Mouse (Mus musculus) brown adipose tissue, adult 24 weeks (tissue): ENCODE results near the gene Metap1d. TPM values are rescaled to one million over a fixed set of nuclear protein-coding genes. Genes with fewer than 3 reads are reported as not detected.

Experiments used
- H3K27ac ChIP-seq: fragments of 200-500 bp; replicated peaks from 2 replicates; pipeline ENCODE4 v1.5.1; 2012; ENCODE audit warnings: low read depth, mild to moderate bottlenecking, low read length
- H3K4me1 ChIP-seq: fragments of 200-500 bp; 2 replicates; pipeline ENCODE4 v1.6.1; 2012; ENCODE audit warnings: low read length, mixed read lengths; ENCODE audit not compliant: control insufficient read depth, insufficient read depth, insufficient read length
- H3K4me3 ChIP-seq: fragments of 200-500 bp; 2 replicates; pipeline ENCODE4 v1.5.1; 2012; ENCODE audit warnings: low read depth, mild to moderate bottlenecking, low read length, moderate library complexity; ENCODE audit not compliant: insufficient read depth
- polyA plus RNA-seq: library from polyadenylated mRNA; stranded (reverse); fragments of >200 nt; gene quantifications from 2 replicates; pipeline ENCODE4 v1.2.4, GENCODE M21; 2012; ENCODE audit not compliant: missing spikeins, insufficient read depth, insufficient read length

Metap1d gene
- polyA plus RNA-seq, 1 experiment: 44.0 TPM

GRCm38 (mm10) chr2:71461589-71461988 lies 8.5 kb downstream of the Metap1d start:
- H3K4me1 ChIP-seq: no peaks in the 10 kb centered on the region
- H3K4me3 ChIP-seq: no peak overlapping the region
- no peak overlapping the region for H3K27ac ChIP-seq

- Histone ChIP-seq H3K4me3 (no peak overlapping the region), H3K27ac (no peak overlapping the region), H3K4me1 (no peaks in the 10 kb centered on the region)
Observed at GRCm38 (mm10) chr2:71462066-71462465, 9.0 kb downstream of the Metap1d start.

- Histone ChIP-seq H3K27ac (no peak overlapping the region), H3K4me3 (no peak overlapping the region), H3K4me1 (no peaks in the 10 kb centered on the region)
Observed at GRCm38 (mm10) chr2:71462553-71462952, 9.5 kb downstream of the Metap1d start.

- Histone ChIP-seq H3K4me3 (no peak overlapping the region), H3K4me1 (no peaks in the 10 kb centered on the region)
Observed at GRCm38 (mm10) chr2:71466103-71466502, 13.0 kb downstream of the Metap1d start.

GRCm38 (mm10) chr2:71466861-71467450 lies 13.9 kb downstream of the Metap1d start:
- no peak overlapping the region for H3K27ac ChIP-seq
- H3K4me3 ChIP-seq: no peak overlapping the region
- H3K4me1 ChIP-seq: no peaks in the 10 kb centered on the region

More at GRCm38 (mm10) chr2:71466103-71466502, 13.0 kb downstream of the Metap1d start:
- H3K27ac ChIP-seq: no peak overlapping the region

GRCm38 (mm10) chr2:71471094-71471493 lies 18.0 kb downstream of the Metap1d start:
- Histone ChIP-seq H3K4me3 (no peak overlapping the region), H3K4me1 (no peaks in the 10 kb centered on the region), H3K27ac (no peak overlapping the region)

- Histone ChIP-seq H3K27ac (no peak overlapping the region), H3K4me1 (no peaks in the 10 kb centered on the region), H3K4me3 (no peak overlapping the region)
Observed at GRCm38 (mm10) chr2:71473830-71474229, 20.8 kb downstream of the Metap1d start.

GRCm38 (mm10) chr2:71474345-71474744 lies 21.3 kb downstream of the Metap1d start:
- H3K4me1 ChIP-seq: no peaks in the 10 kb centered on the region
- no peak overlapping the region for H3K27ac ChIP-seq
- H3K4me3 ChIP-seq: no peak overlapping the region

GRCm38 (mm10) chr2:71475311-71475710 lies 22.2 kb downstream of the Metap1d start:
- H3K4me1 ChIP-seq: no peaks in the 10 kb centered on the region
- no peak overlapping the region for H3K27ac ChIP-seq
- no peak overlapping the region for H3K4me3 ChIP-seq

GRCm38 (mm10) chr2:71475760-71476159 lies 22.7 kb downstream of the Metap1d start:
- Histone ChIP-seq H3K4me1 (no peaks in the 10 kb centered on the region), H3K4me3 (no peak overlapping the region), H3K27ac (no peak overlapping the region)

- Histone ChIP-seq H3K4me3 (no peak overlapping the region), H3K4me1 (no peaks in the 10 kb centered on the region), H3K27ac (no peak overlapping the region)
Observed at GRCm38 (mm10) chr2:71477787-71478186, 24.7 kb downstream of the Metap1d start.

GRCm38 (mm10) chr2:71479917-71480316 lies 26.8 kb downstream of the Metap1d start:
- Histone ChIP-seq H3K27ac (no peak overlapping the region), H3K4me1 (no peaks in the 10 kb centered on the region), H3K4me3 (no peak overlapping the region)

- Histone ChIP-seq H3K4me3 (no peak overlapping the region), H3K4me1 (no peaks in the 10 kb centered on the region), H3K27ac (no peak overlapping the region)
Observed at GRCm38 (mm10) chr2:71481825-71482224, 28.7 kb downstream of the Metap1d start.

- no peaks in the 10 kb centered on the region for H3K4me1 ChIP-seq
- H3K27ac ChIP-seq: no peak overlapping the region
- H3K4me3 ChIP-seq: no peak overlapping the region
Observed at GRCm38 (mm10) chr2:71483046-71483716, 30.1 kb downstream of the Metap1d start.

- no peak overlapping the region for H3K27ac ChIP-seq
- no peak overlapping the region for H3K4me3 ChIP-seq
- no peaks in the 10 kb centered on the region for H3K4me1 ChIP-seq
Observed at GRCm38 (mm10) chr2:71483717-71484066, 30.6 kb downstream of the Metap1d start.

- Histone ChIP-seq H3K4me1 (no peaks in the 10 kb centered on the region), H3K4me3 (no peak overlapping the region), H3K27ac (no peak overlapping the region)
Observed at GRCm38 (mm10) chr2:71491295-71491694, 38.2 kb downstream of the Metap1d start.
